Mouse (Mus musculus): ENCODE results near the gene Clec11a.

The Clec11a gene

DNA sequence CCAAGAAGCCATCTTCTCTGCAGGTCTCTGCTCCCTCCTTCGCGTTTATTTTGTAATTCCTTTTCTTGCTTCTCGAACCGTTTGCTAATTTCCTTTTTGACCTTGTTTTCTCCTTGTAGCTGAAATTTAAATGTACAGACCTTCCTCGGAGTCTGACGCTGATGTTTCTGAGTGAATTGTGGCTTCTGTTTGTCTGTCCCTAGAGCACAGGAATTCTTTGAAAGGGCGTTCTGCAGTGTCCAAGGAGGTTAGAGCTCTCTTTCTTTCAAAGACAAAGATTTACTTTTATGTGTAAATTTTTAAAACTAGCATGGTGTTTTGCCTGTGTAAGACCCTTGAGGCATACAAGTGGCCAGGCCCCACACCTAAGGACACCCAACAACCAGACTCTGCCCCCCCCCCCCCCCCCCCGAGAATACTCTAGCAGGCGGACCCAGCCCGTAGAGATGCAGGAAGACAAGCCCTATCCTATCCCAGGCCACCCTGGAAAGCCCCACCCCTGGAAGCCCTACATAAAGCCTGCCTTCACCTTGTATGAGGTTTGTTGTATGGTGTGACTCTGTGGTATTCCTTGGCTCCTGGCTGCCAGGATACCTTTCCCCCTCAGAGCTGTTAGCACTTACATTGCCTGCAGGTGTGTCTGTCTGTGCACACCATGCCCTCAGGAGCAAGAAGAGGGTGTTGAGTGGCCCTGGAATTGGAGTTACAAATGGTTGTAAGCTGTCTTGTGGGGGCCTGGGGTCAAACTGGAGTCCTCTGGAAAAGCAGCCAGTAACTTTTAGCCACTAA, 30.0 kb downstream of the Clec11a start:
- no peak for DNase-seq

DNA sequence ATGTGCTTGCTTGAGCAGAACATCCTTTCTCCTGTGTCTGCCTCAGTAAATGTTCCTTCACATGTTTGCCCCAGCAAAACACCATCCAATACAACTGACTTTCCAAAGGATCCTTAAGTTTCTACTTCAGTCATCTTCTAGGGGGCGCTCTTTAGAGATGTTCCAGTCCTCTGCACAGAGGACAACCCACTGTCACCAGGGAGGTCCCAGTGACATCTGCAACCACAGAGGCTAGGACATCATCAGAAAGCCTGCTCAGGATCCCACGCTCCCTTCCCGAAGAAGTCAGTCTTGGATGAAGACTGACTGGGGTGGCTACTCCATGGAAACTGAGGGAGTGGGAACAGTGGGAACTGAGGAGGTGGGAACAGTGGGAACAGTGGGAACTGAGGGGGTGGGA, 31.2 kb downstream of the Clec11a start:
- no peak for DNase-seq

DNA sequence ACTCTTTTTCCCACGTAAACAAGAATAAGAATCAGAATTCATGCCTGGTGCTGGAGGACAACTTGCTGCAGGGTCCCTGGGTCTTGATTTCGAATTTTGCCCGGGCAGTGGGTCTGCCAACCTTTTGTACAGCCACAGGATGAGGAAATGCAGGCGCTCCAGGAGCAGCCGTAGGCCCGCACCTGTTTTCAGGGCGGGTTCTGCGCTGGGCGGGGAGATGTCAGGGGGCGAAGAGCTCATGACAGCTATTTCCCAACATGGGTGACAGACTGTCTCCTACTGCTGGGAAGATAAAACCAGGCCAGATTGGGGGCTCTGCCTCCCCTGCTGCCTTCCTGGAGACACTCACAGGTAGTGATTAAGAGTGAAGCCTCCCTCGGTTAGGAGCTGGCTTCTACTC, 32.6 kb downstream of the Clec11a start:
- DNase-seq = no peak

DNA sequence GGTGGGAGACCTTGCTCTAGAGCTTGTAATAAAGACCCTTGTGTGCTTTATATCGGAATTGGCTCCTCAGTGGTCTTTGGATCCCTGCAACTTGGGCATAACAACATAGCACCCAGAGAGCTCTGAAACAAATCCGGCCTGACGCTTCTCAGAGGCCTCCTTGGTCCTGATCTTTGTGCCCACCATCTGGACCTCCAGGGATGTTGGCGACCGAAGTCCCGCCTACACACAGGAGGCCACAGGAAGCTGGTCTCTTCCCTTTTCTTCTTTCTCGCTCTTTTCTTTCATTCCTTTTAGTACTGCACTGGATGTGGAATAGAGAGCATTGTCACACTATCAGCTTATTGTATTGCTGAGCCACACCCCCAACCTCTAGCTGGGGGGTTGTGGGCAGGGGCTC, 33.3 kb downstream of the Clec11a start:
- DNase-seq = no peak

DNA sequence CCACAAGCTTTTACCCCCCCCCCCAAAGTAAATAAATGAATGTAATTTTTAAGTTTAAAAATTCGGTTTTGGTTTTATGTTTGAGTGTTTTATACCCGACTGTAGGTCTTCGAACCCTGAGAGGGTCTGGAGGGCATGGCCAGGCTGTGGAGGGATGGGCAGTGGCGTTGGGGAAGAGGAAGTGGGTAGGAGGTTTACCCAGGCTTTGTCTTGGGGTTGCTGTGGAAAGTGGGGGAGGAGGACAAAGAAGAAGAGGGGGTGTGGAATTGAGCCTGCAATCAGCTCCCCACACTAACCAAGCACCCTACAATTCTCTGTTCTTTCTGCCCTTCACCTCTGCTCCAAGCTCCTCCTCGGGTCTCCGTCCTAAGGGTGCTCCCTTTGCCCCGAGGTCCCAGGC, 34.2 kb downstream of the Clec11a start:
- no peak for DNase-seq

DNA sequence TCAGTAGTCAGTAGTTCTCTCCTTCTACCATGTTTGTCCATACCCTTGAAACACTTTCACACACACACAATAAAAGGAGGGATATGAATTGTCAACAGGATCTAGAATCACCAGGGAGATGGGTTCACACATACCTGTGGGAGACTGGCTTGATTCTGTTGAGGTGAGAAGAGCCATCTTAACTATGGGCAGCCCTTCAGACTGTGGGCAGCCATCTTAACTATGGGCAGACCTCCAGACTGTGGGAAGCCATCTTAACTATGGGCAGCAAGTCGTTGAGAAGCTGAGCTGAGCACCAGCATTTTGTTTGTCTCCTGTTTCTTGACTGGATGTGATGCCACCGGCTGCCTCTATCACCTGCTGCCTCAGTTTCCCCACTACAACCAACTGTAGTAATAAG, 35.4 kb downstream of the Clec11a start:
- no peak for DNase-seq

DNA sequence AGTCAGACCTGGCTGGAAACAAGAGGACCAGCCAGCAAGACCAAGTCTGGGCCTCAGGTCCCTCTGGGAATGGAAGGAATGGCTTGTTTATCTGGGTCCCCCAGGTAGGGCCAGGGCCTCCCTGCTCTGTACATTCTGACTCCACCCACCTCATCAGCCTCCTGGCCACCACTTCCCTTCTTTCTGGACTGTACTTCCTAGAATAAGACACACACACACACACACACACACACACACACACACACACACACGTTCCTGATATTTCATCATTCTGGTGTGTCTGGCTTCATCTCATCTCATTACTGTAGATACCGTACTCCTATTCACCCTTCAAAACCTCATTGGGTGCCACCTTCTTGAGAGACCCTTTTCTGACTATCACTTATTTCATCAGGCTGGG, 37.3 kb downstream of the Clec11a start:
- no peak for DNase-seq

DNA sequence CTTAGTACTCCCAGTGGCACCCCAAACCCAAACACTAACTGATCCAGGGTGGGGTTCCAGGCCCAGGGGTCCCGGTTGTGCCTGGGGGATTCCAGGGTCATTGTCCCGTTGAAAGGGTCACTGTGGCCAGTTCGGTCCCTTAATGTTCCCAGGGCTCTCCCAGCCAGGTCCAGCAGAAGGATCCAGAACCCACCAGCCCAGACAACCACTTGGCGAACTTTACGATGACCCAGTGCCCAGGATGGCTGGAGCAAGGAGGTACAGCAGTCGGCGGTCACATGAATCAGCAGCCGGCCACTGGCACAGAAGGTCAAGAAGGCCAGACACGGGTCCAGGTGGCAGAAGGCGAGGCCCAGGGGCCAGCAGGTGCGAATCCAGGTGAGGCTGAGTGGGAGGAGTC, 38.6 kb downstream of the Clec11a start:
- no peak for DNase-seq

DNA sequence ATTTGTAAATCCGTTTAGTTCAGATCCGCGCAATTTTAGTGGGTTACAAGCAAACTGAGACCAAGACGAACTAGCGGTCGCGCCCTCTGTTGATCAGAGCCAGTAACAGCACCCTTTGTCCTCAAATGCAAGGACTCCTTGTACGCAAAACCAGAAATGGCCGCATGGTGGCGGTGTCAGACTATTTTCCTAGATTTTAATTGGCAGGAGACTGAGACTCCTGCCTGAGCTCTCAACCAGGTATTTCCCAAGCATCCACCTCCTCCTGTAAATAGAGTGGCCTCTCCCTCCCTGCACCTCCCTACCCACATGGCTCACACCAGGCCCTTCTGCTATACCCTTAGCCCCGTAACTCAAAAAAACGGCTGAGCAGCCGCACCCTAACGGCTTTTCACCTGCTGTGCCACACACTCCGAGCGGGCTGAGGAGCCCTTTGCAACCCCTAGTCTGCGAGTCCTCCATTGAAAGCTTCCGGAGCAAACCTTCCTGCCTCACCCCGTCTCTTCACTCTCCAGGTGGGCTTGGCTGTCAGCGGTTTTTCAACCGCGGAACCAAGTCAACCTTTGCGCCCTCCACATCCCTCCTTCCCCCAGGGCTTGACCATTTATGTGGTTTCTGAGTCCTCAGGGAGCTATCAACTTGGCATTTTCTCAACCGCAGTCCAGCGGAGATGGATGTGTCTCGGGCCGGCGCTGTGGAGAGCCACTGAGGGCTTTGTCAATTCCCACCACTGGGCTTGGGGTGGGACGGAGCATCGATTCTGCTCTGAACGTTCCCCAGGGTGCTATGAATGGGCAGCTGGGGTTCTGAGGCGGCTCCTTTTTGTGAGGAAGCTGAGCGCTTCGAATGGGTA, 43.7 kb downstream of the Clec11a start:
- DNase-seq = peak; percentile 96

DNA sequence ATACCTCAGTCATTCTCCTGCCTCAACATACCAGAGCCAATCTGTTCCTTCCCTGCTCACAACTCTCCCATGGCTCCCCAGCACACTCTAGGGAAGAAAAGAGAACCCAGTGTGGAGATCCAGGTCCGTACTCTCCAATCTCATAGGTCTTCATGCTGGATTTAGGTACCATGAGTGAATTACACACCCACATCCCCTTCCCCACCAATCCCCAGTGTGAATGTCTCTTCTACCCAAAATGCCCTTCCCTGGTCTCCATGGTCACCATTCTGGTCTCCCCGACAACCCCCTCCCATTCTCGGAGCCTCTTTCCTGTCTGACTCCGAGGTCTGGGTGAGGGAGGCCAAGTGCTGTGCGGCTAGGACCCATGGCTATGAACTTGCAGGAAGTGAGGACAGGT, 45.6 kb downstream of the Clec11a start, which contains the start of gene Gm15517:
Gm15517 (plus strand) TSS at position 301 of the 400 bp plus-strand sequence.
- no peak for DNase-seq

DNA sequence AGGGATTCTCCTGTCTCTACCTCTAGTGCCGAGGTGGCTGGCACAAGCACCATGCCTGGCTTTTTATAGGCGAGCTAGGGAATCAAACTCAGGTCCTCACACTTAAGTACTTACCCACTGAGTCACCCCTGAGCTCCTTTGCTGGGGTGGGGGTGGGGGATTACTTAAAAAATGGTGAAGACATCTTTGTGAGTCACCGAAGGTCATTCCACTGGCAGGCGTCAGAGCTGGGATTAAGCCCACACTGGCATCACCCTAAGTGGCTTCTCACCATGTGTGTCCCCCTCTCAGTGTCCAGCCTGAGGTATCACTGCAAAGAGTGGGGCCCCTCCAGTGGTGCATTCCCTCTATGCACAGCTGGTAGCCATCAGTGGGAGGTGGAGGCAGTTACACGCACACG, 46.3 kb downstream of the Clec11a start:
- DNase-seq = no peak

DNA sequence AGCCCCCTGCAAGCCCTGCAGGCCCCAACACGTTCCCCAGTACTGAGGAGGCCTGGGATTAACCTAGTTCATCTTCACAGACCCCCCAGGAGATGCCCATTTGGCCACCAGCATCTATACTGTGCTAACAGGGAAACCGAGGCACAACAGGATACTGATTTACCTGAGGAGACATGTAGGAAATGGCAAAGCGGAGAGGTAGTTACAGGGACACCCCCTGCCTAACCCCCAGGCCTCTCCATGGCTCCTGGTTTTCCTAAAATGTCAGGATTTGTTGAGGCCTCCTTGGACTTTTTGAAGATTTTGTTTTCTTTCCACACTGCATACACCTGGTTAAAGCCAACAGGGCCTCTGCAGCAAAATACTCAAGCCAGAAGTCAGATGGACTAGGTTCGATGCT, 49.4 kb downstream of the Clec11a start, which contains the start of gene Acp4:
Acp4 (minus strand) TSS at position 101 of the 400 bp plus-strand sequence.
- no peak for DNase-seq

DNA sequence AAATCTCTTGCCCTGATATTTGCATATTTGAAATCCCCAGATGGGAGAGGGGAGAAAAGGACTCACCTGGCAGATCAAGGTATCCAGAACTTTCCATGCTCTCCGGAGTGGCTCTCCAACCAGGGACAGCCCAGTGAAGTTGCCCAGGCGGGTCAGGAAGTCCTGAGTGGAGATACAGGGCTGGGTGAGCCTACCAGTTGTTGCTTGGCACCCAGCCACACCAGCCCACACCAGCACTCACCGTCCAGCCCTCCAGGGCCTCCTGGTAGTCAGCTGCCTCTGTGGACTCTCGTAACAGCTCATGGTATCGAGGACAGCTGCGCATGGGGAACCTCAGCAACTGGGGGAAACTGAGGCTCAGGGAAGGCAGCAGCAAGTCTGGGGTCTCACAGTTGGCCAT, 51.8 kb downstream of the Clec11a start:
- DNase-seq = no peak

DNA sequence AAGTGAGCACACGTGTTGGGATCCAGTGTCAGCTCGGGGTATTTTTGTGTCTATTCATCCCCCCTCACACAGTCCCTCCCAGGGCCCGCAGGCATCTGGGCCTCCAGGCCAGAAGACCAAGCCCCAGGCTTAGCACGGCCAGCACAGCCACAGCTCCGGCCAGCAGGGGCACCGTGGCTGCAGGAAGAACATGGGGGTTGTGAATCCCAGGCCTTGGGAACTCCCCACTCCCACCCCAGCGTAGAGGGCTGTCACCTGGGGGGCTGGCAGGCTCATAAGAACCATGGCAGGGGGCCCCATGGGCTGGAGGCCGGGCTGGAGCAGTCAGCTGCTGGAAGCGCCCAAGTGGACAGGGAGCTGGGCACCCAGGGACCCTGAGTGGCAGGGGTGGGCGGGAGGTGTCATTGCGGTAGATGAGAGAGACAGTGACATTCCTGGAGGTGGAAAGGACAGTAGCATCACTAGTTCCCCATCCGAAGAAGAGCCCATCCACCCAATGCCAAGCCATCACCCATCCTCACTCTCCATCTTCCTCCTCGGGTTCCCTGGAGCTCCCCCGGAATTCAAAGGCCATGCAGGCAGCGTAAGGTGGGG, 53.6 kb downstream of the Clec11a start:
- no peak for DNase-seq
